Mouse (Mus musculus): ENCODE results near the gene Itgb1.
A peak's percentile ranks its signal among the peaks of the same experiment; 100 is the strongest.

The Itgb1 gene

DNA sequence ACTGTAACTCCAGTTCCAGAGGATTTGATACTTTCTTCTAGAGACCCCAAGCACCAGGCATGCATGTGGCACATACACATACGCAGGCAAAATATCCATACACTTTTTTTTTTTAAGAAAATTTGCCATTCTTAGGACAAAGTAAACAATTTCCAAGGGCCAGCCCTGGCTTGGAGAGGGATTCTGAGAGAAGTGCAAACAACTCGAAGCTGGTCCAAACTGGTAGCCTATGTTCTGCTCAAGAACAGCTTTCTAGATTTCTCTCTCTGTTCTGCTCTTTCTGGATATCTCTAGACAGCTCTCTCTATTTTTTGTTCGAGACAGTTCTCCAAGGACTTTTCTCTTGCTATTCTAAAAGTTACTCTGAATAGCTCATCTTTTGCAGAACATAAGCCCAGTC lies 3.5 kb upstream of the Itgb1 start:
- no peak for DNase-seq (ENCODE audit: low spot score in 2 of 2)

DNA sequence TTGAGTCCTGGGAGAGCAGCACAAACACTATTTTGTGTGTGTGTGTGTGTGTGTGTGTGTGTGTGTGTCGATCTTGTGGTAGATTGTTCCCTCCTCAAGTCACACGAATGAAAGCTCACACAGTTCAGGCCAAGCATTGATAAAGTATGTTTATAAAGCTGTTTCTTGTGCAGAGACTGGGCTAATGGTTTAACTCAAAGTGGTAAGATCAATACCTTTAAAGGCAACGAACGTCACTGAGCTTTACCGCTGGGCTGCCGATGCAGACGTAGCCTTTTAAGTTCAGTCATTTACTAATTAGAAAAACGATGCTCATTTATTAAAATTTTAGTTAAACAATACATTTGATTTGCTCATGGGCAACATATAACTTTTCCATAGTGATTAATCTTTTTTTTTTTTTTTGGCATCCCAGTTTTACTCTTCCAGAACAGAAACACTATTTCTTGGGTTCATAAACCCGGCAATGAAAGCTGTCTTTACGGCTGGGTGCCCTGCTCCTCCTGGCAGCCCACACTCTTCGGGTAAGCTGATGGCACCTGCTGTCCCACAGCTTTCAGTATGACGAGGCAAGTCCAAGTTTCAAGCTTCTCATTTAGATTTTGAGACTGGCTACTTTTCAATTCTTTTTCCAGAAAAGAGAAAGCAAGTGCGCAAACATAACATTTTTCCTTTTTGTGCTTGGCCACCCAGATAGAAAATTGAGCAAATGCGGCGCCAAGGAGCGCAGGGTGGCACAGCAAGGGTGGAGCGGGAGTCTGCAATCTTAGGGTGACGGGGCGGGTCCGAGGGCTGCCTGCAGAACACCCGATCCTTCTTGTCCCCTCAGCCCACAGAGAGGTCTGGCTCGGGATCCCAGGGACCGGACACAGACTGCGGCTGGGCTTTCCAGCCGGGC lies 596 bp upstream of the Itgb1 start:
- peak in 1 of 2 experiments; percentile 86 for DNase-seq (ENCODE audit: low spot score in 2 of 2)

DNA sequence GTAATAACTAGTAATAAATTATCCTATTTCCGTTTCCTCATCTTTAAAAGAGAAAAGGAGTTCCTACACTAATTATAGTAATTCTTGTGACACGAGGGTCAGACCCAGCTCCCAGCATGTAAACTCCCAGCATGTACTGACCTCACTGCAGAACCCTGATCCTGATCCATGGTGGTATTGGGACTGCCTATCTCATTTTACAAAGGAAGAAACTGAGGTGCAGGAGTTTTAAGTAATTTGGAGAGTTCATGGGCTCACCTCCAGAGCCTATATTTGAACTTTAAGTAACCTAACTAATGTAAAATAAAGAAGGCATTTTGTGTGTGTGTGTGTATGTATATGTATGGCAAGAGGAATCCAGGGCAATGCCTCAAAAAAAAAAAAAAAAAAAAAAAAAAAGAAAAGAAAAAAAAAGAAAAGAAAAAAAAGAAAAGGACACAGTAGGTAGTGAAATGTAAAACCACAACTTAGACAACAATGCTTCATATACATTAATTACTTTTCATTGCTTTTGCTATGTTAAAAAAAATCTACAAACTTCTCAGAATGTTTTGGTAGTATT lies 1.1 kb downstream of the Itgb1 start:
- DNase-seq (ENCODE audit: low spot score in 2 of 2) = no peak

DNA sequence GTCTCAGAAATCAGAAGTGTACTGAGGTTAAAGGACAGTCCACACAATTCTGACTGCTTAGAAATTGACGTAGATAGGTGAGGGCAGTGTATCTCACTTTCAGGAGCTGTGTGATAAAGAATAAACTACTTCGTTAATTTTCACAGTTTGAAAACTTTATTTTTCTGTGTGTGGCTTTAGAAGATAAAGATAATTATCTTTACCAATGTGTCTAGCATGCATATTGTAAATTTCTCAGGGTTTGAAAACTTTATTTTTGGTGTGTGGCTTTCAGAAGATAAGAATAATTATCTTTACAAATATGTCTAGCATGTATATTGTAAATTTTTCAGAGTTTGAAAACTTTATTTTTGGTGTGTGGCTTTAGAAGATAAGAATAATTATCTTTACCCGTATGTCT lies 3.2 kb downstream of the Itgb1 start:
- DNase-seq (ENCODE audit: low spot score in 2 of 2) = no peak

DNA sequence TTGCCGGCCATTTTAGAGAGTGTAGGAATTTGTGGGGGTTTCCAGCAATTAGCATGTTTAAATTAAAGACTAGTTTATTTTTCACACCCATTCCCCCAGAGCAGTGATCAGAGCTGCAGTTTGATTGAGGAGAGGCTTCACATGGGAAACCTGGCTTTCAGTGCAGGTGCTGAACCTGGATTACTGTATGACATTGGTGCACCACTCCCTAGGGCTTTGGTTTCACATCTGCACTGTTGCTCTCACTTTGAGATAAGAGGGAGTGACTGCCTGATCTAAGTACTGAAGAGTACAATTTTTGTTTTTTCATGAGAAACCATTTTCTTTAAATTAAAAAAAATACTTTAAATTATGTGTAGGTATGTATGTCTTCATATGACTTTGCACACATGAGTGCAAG lies 4.6 kb downstream of the Itgb1 start:
- DNase-seq (ENCODE audit: low spot score in 2 of 2) = no peak

DNA sequence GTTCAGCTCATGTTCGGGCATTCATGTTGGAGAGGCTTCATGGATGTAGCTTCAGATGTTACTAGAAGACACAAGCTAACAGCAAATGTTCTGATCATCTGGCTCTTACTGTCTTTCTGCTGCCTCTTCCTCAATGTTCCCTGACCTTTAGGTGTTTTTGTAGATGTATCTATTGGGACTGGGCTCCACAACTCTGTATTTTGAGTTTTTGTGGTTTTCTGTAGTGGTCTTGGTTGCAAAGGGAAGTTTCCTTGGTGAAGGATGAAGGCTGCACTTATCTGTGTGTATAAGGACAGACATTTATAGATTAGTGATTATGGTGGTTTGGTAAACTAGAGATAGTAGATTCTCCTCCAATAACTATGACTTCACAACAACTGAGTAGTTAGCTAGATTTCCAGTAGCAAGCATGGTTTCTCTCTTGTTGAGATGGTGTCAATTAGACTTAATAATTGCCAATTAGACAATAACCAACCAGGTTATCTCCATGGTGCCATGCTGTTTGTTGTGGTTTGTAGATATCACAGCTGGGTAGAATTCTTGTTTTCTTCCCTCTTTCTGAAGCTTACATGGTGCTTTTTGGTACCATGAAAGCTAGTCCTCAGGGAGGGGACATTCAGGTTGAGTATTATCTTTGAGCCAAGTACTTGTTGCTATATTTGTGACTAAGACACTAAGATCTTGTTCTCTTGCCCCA lies 11.4 kb downstream of the Itgb1 start:
- DNase-seq (ENCODE audit: low spot score in 2 of 2) = no peak

DNA sequence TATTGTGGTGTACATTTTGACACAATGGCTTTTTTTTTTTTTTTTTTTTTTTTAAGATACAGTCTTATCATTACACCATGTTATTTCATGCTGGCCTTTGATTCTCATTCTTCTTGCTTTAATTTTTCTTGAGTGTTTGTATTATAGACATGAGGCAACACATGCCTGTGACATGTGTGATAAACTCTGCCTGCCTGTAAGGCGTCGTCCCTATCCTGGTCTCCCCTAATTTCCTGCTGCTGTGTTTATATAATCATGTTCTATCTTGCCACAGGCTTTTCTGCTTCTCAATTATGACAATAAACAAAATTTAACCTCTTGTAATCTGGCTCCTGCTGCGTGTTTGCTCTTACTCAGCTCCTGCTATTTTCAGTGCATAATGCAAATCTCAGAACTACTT lies 12.5 kb downstream of the Itgb1 start:
- DNase-seq (ENCODE audit: low spot score in 2 of 2) = no peak

DNA sequence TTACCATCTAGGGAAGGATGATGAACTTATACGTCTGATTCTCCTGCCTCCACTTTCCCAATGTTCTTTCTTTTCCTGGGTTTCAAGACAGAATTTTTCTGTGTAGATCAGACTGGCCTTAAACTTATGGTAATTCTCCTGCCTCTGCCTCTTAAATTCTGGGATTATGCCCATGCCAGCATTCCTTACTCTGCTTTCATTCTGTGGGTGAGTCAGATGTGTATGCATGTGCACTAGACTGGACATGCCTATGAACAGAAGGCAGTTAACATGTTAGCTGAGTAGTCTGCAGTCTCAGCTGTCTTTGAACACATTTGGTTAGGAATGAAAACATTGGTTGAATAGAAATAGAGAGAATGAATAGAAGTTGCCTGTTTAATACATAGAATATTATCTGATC lies 18.9 kb downstream of the Itgb1 start:
- DNase-seq (ENCODE audit: low spot score in 2 of 2) = no peak

DNA sequence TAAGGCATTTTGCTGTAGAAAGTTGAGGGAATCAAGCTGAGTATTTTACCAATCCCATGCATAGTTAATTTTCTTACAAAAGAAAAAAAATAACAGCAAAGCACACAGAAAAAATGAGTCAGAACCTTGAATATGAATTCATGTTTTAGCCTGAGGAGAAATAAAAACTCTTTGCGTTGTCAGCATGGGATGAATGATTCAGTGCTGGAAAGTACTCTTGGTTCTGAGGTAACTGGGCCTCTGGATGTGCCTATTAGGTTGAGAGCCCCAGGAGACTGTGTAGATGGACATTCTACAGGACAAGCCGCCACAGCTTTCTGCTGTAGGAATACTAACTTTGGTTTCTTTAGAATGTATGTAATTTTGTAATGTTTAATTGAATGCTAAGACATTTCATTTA lies 19.4 kb downstream of the Itgb1 start:
- DNase-seq (ENCODE audit: low spot score in 2 of 2) = no peak

DNA sequence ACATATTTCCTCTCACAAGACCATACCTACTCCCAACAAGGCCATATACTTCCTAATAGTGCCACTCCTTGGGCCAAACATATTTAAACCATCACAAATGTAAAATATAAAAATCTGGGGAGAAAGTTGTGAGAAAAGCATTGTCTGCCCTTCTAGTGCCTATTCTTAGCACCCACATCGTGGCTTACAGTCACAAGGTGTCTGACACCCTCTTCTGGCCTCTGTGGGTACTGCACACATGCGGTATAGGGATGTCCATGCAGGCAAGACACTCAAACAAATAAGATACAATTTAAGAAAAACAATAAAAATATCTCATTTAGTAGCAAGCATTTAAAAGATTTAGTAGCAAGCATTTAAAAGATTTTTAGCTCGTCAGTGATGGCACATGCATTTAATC lies 23.8 kb downstream of the Itgb1 start:
- DNase-seq (ENCODE audit: low spot score in 2 of 2) = peak; percentile 46 to 62

DNA sequence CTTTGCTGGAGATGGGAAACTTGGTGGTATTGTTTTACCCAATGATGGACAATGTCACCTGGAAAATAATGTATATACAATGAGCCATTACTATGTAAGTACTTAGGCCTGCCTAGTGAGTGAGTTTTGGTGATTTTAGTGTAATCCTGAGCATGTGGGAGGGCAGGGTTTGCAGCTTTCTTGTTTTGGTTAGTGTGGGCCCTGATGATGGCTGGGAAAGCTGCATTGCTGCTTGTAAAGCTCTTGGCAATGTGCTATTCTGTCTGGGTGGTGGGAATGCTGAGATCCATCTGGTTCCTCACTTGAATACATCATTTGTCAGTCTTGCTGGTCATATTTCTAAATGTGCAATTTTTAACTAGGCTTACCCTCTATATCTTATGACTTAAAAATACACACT lies 30.7 kb downstream of the Itgb1 start:
- no peak for DNase-seq (ENCODE audit: low spot score in 2 of 2)

DNA sequence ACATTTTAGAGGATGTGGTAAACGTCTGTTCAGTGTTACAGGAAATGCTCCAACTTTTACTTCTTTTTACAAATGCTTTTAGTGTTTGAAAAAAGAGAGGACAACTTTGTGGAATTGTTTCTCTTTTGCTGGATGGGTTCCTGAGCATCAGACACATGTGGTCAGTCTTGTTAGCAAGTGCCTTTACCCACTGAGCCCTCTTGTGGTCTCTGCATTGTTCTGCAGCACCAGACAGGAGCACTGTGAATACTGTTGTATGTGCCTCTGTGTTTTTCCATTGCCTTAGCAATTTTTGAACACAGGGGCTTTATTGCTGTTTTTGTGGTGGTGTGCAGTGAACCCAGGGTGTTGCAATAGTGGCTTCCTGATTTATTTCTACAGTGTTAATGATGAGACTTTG lies 39.4 kb downstream of the Itgb1 start:
- no peak for DNase-seq (ENCODE audit: low spot score in 2 of 2)

DNA sequence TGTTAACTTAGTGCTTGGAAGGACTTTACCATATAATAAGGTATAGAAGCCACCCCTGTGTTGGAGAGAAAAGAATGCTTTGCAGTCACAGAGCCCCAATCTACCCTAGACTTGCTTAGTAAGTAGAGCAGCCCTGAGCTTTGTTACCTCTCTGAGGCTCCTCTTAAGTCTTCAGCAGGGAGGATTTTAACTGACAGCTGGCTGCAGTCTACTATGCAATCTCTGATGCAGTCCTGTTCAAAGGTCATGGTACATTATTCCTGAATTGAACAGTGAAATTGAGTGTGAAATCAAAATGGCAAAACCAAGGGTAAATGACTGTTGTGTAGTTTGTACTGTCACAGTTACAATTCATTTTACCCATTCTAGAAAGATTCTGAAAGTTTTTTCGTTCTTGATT lies 41.8 kb downstream of the Itgb1 start:
- no peak for DNase-seq (ENCODE audit: low spot score in 2 of 2)

DNA sequence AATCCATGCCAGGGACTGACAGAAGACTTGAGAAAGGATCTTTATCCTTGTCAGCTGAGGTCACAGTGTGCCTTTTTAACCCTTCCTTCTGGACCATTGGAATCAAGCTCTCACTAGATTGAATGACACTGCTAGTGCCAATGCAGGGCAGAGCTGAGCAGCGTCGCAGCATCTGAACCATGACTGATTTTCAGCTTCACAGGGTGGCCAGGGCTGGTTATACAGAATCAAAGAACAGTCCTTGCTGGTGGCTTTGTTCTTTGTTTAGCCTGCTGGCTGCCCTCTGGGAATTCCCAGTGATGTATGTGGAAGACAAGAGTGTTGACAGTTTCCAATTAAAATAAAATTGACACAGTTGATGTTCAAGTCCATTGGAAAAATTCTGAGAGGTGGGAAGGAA lies 46.8 kb downstream of the Itgb1 start:
- no peak for DNase-seq (ENCODE audit: low spot score in 2 of 2)

DNA sequence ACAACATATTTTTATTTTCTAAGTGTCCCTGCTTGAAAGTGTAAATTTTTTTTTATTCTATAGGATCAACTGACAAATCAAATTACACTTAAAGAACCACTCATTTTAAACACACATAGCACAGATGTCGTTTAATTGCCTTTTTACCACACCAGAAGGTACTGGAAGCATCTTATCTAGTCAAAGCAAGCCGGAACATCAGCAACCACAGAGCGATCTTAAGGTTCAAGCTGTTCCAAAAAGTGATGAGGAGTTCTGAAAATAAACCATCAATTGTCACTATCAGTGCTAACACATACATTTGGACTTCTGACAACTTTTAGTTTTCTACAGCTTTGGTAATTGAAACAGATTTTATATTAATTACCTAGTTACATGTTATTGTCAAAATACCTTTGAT lies 48.7 kb downstream of the Itgb1 start:
- no peak for DNase-seq (ENCODE audit: low spot score in 2 of 2)

DNA sequence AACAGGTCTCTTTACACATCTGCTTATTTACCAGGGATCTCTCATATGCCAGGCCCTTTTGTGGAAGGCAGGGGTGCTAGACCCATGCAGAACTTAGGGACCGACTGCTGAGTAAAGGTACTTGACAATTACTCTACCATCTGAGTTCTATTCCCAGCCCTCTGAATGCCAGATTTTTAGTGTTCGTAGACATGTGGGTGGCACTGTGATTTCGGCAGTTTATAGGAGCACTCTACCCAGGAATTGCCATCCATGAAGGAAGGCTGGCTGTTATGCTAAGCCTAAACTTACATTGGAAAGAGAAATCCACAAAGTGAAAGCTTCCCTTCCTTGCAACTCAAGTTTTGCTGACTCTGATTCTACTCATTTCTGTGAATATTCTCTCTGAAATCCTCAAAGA lies 50.2 kb downstream of the Itgb1 start:
- no peak for DNase-seq (ENCODE audit: low spot score in 2 of 2)
